8 mouse cellular contexts compared by ENCODE assay signal in the genomic region with DNA sequence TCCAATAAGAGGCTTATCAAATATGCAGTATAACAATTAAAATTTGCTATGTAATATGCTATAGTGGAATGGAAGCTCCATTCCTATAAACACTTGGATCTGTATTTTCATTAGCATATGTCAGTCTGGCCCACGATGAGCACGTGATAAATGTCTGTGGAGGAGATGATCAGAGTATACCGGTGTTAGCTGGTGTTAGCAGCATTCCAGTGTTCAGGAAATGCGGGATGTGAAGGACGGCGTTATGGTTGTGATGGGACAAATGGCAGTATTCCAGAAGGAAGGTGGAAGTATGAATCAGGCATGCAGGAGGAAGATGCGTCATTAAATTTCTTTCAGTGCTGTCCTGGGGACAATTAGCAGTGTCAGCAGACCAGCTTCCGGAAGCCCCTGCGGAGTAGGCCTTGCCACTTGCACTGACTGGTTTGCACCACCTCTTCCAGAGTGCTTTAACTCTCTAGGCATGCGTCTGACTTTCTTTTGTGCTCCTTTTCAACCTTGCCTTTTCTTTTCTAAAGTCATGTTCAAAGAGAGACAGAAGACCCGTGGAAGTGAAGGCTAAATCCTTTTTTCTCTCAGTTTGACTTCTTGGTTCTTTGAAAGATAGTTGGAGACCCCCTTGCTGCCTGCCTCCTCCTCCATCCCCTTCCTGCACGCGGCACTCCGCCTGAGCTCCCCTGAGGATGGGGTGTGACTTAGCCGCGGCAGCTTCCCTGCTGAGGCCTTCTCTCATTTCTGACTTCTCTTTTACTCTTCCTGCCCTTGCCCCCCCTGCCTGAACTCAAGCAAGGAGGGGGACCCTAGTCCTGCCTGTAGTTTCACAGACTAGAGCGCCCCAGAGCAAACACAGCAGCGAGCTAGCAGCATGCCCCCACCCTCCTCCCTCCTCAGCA.
DNase-seq lines count a peak whose midpoint lies in the region; ATAC-seq lines count a peak whose summit lies in the region.

No protein-coding gene starts in this region.

- H3K4me1 ChIP-seq in heart, embryonic 14.5 days (ENCODE audit: control insufficient read depth in 2 of 2, insufficient read depth in 2 of 2, low read length in 2 of 2): peaks cover 8% of the 10 kb centered on the region in 2 experiments; a peak in 2 of 4 replicates
- peaks cover 6% of the 10 kb centered on the region for H3K4me1 ChIP-seq in liver, embryonic 12.5 days
- H3K4me1 ChIP-seq in neural tube, embryonic 15.5 days: peaks cover 11% of the 10 kb centered on the region

- no peaks in the 10 kb centered on the region for H3K36me3 ChIP-seq in heart, embryonic 14.5 days (ENCODE audit: control insufficient read depth, insufficient read depth, low read length)
- no peaks in the 10 kb centered on the region for H3K36me3 ChIP-seq in liver, embryonic 12.5 days
- H3K36me3 ChIP-seq in neural tube, embryonic 15.5 days: no peaks in the 10 kb centered on the region

- no peaks in the 10 kb centered on the region for H3K27me3 ChIP-seq in heart, embryonic 14.5 days (ENCODE audit: control insufficient read depth, insufficient read depth, low read length)
- no peaks in the 10 kb centered on the region for H3K27me3 ChIP-seq in liver, embryonic 12.5 days (replicated peaks)
- no peaks in the 10 kb centered on the region for H3K27me3 ChIP-seq in neural tube, embryonic 15.5 days (replicated peaks)

- DNase-seq in gastrocnemius, postnatal 14 days: peak; percentile 5
- DNase-seq in gastrocnemius, adult 8-10 months (ENCODE audit: low spot score in 2 of 2): no peak
- peak; percentile 20 for DNase-seq in adrenal gland, postnatal 10 days
- DNase-seq in cerebellum, postnatal 36 days: no peak
- DNase-seq in ovary, postnatal 10 days (ENCODE audit: low spot score): no peak

- no peak overlapping the region for H3K27ac ChIP-seq in heart, embryonic 14.5 days (replicated peaks in 1 of 2; ENCODE audit: control insufficient read depth in 1 of 2, insufficient read depth in 1 of 2, low read depth in 2 of 2, low read length in 2 of 2)
- H3K27ac ChIP-seq in liver, embryonic 12.5 days: no peak overlapping the region
- 0 out of 2 replicates have a peak overlapping the region, but pooled peaks have one; percentile 37 for H3K27ac ChIP-seq in neural tube, embryonic 15.5 days (replicated peaks)

- 15% methylated on average over 18 of the region's 18 CpGs for WGBS in heart, embryonic 14.5 days
- WGBS in liver, embryonic 12.5 days (ENCODE audit: insufficient replicate concordance): 22% methylated on average over 18 of the region's 18 CpGs
- 8% methylated on average over 17 of the region's 18 CpGs for WGBS in neural tube, embryonic 15.5 days

- H3K4me2 ChIP-seq in heart, embryonic 14.5 days (ENCODE audit: low read length): peak overlapping the region; percentile 58
- H3K4me2 ChIP-seq in liver, embryonic 12.5 days: peak overlapping the region; percentile 44
- peak overlapping the region; percentile 50 for H3K4me2 ChIP-seq in neural tube, embryonic 15.5 days

- intact Hi-C loops in gastrocnemius, postnatal 14 days (cut with DNase I; ENCODE audit: low total_unique reads): no loop called here

- peak overlapping the region; percentile 6; a peak in 2 of 4 replicates for H3K4me3 ChIP-seq in heart, embryonic 14.5 days (ENCODE audit: control insufficient read depth in 1 of 2, insufficient read depth in 1 of 2, low read depth in 1 of 2, low read length in 2 of 2)
- no peak overlapping the region for H3K4me3 ChIP-seq in liver, embryonic 12.5 days
- H3K4me3 ChIP-seq in neural tube, embryonic 15.5 days (replicated peaks): 0 out of 2 replicates have a peak overlapping the region, but pooled peaks have one; percentile 6

- H3K9me3 ChIP-seq in heart, embryonic 14.5 days (ENCODE audit: control insufficient read depth, low read length): no peaks in the 10 kb centered on the region
- no peaks in the 10 kb centered on the region for H3K9me3 ChIP-seq in liver, embryonic 12.5 days (replicated peaks)
- H3K9me3 ChIP-seq in neural tube, embryonic 15.5 days (replicated peaks): no peaks in the 10 kb centered on the region

- H3K9ac ChIP-seq in heart, embryonic 14.5 days (ENCODE audit: low read length): peak overlapping the region; percentile 47; the same call in 1 of the 2 replicates
- no peak overlapping the region for H3K9ac ChIP-seq in liver, embryonic 12.5 days
- H3K9ac ChIP-seq in neural tube, embryonic 15.5 days (replicated peaks): no peak overlapping the region

- no peak; the same call in 1 of the 2 replicates for ATAC-seq in heart, embryonic 14.5 days (ENCODE audit: insufficient number of reproducible peaks, insufficient read depth, low FRiP score, low read depth)
- ATAC-seq in liver, embryonic 12.5 days: peak; percentile 69
- ATAC-seq in neural tube, embryonic 15.5 days (ENCODE audit: low FRiP score): peak; percentile 90

Comparison
In these comparisons a context has a peak if more than half of its experiments do, and no peak if none do; other contexts are left out.
1. DNase-seq: peak in gastrocnemius, postnatal 14 days (single experiment) and adrenal gland, postnatal 10 days (single experiment); none in gastrocnemius, adult 8-10 months (0 of 2), cerebellum, postnatal 36 days (0 of 2) and ovary, postnatal 10 days (single experiment).
2. Peak in every context shown above with its lines, with median percentiles within 50 percentile points of each other: H3K4me2 ChIP-seq.